Mouse (Mus musculus): ENCODE measurements around the gene Cdk17.

Gene Cdk17

GRCm38 (mm10) chr10:93281092-93281491, 120.4 kb downstream of the Cdk17 start:
- in situ Hi-C loops (cut with MboI, MseI): loop anchor here (10.0 kb wide), 1 partner anchor 294 kb away; no protein-coding TSS in a partner anchor

GRCm38 (mm10) chr10:93282526-93282964, 121.9 kb downstream of the Cdk17 start:
- in situ Hi-C loops (cut with MboI, MseI): loop anchor here (10.0 kb wide), 1 partner anchor 292 kb away; no protein-coding TSS in a partner anchor

- in situ Hi-C loops (cut with MboI, MseI): loop anchor here (10.0 kb wide), 1 partner anchor 292 kb away; no protein-coding TSS in a partner anchor
Measured at GRCm38 (mm10) chr10:93283258-93283657, 122.6 kb downstream of the Cdk17 start.

- in situ Hi-C loops (cut with MboI, MseI): loop anchor here (10.0 kb wide), 1 partner anchor 289 kb away; no protein-coding TSS in a partner anchor
Measured at GRCm38 (mm10) chr10:93285489-93285888, 124.8 kb downstream of the Cdk17 start.

- in situ Hi-C loops (cut with MboI, MseI): loop anchor here (10.0 kb wide), 1 partner anchor 287 kb away; no protein-coding TSS in a partner anchor
Measured at GRCm38 (mm10) chr10:93287551-93288145, 127.0 kb downstream of the Cdk17 start.

- in situ Hi-C loops (cut with MboI, MseI): loop anchor here (10.0 kb wide), 1 partner anchor 286 kb away; no protein-coding TSS in a partner anchor
Measured at GRCm38 (mm10) chr10:93288336-93288735, 127.7 kb downstream of the Cdk17 start.

- in situ Hi-C loops (cut with MboI, MseI): loop anchor here (10.0 kb wide), 1 partner anchor 285 kb away; no protein-coding TSS in a partner anchor
Measured at GRCm38 (mm10) chr10:93289404-93289803, 128.7 kb downstream of the Cdk17 start.

- in situ Hi-C loops (cut with MboI, MseI): loop anchor here (5.0 kb wide), 1 partner anchor 141 kb away; no protein-coding TSS in a partner anchor
Measured at GRCm38 (mm10) chr10:93291352-93291751, 130.7 kb downstream of the Cdk17 start.

GRCm38 (mm10) chr10:93291843-93292242, 131.2 kb downstream of the Cdk17 start:
- in situ Hi-C loops (cut with MboI, MseI): loop anchor here (5.0 kb wide), 1 partner anchor 140 kb away; no protein-coding TSS in a partner anchor

- in situ Hi-C loops (cut with MboI, MseI): loop anchor here (5.0 kb wide), 1 partner anchor 139 kb away; no protein-coding TSS in a partner anchor
Measured at GRCm38 (mm10) chr10:93293621-93294020, 132.9 kb downstream of the Cdk17 start.

GRCm38 (mm10) chr10:93294547-93295219, 134.0 kb downstream of the Cdk17 start:
- in situ Hi-C loops (cut with MboI, MseI): loop anchor here (5.0 kb wide), 1 partner anchor 138 kb away; no protein-coding TSS in a partner anchor

- in situ Hi-C loops (cut with MboI, MseI): no loop called here
Measured at GRCm38 (mm10) chr10:93297774-93298173, 137.1 kb downstream of the Cdk17 start.

GRCm38 (mm10) chr10:93298208-93298607, 137.5 kb downstream of the Cdk17 start:
- in situ Hi-C loops (cut with MboI, MseI): no loop called here

GRCm38 (mm10) chr10:93301831-93302230, 141.2 kb downstream of the Cdk17 start:
- in situ Hi-C loops (cut with MboI, MseI): loop anchor here (5.0 kb wide), 1 partner anchor 45 kb away; no protein-coding TSS in a partner anchor

- in situ Hi-C loops (cut with MboI, MseI): loop anchor here (5.0 kb wide), 1 partner anchor 44 kb away; no protein-coding TSS in a partner anchor
Measured at GRCm38 (mm10) chr10:93303231-93303630, 142.6 kb downstream of the Cdk17 start.

GRCm38 (mm10) chr10:93305946-93306345, 145.3 kb downstream of the Cdk17 start:
- in situ Hi-C loops (cut with MboI, MseI): no loop called here

GRCm38 (mm10) chr10:93306367-93306766, 145.7 kb downstream of the Cdk17 start:
- in situ Hi-C loops (cut with MboI, MseI): no loop called here

- in situ Hi-C loops (cut with MboI, MseI): no loop called here
Measured at GRCm38 (mm10) chr10:93309131-93309933, 148.7 kb downstream of the Cdk17 start.

GRCm38 (mm10) chr10:93309934-93310621, 149.4 kb downstream of the Cdk17 start:
- in situ Hi-C loops (cut with MboI, MseI): no loop called here

GRCm38 (mm10) chr10:93310721-93311411, 150.2 kb downstream of the Cdk17 start, which contains the start of gene Elk3:
TSS of gene Elk3 (minus strand) at chr10:93311135.
- in situ Hi-C loops (cut with MboI, MseI): no loop called here

All from T-helper 1 cell (primary cell).